In genomic region chr7:96914031-96914430, GRCm38 (mm10) we compare ENCODE assay signal across 8 mouse cellular contexts. TPM values are rescaled to one million over a fixed set of nuclear protein-coding genes. Genes with fewer than 3 reads are reported as not detected.
A peak's percentile ranks its signal among the peaks of the same experiment; 100 is the strongest.
DNase-seq lines count a peak whose midpoint lies in the region; ATAC-seq lines count a peak whose summit lies in the region.

No protein-coding gene starts in this region.

- no peak overlapping the region for H3K4me3 ChIP-seq in forebrain, embryonic 15.5 days
- H3K4me3 ChIP-seq in hindbrain, embryonic 13.5 days, result no peak overlapping the region

- 0 out of 2 replicates have a peak, but pooled peaks cover 5% of the 10 kb centered on the region for H3K4me1 ChIP-seq in forebrain, embryonic 15.5 days
- H3K4me1 ChIP-seq in hindbrain, embryonic 13.5 days (replicated peaks), result peaks cover 10% of the 10 kb centered on the region; the same call in 1 of the 2 replicates

- ATAC-seq in forebrain, embryonic 15.5 days (replicated peaks), result peak; percentile 53
- peak; percentile 52 for ATAC-seq in hindbrain, embryonic 13.5 days (ENCODE audit: low FRiP score)

- no peaks in the 10 kb centered on the region for H3K9me3 ChIP-seq in forebrain, embryonic 15.5 days
- H3K9me3 ChIP-seq in hindbrain, embryonic 13.5 days, result no peaks in the 10 kb centered on the region

- no peak overlapping the region for H3K27ac ChIP-seq in forebrain, embryonic 15.5 days (replicated peaks)
- H3K27ac ChIP-seq in hindbrain, embryonic 13.5 days, result no peak overlapping the region

- H3K4me2 ChIP-seq in forebrain, embryonic 15.5 days (replicated peaks), result no peak overlapping the region
- no peak overlapping the region for H3K4me2 ChIP-seq in hindbrain, embryonic 13.5 days

- H3K36me3 ChIP-seq in forebrain, embryonic 15.5 days, result no peaks in the 10 kb centered on the region
- no peaks in the 10 kb centered on the region for H3K36me3 ChIP-seq in hindbrain, embryonic 13.5 days

- DNase-seq in MEL-GATA-1-ER (ENCODE audit: extremely low read depth, low read depth), result peak; percentile 45
- DNase-seq in c-Kit-positive CD71-positive TER-119-positive erythroid progenitor cells, embryonic 14.5 days (ENCODE audit: low spot score), result peak; percentile 76
- DNase-seq in layer of hippocampus, postnatal 25 days (ENCODE audit: extremely low spot score in 1 of 2, low spot score in 1 of 2), result peak; percentile 77 to 93
- peak; percentile 79 to 88 for DNase-seq in lung, postnatal 4 days
- peak; percentile 88 for DNase-seq in right cerebral cortex, postnatal 14 days
- peak; percentile 84 for DNase-seq in urinary bladder, postnatal 14 days (ENCODE audit: low spot score)

- no peaks in the 10 kb centered on the region for H3K27me3 ChIP-seq in forebrain, embryonic 15.5 days
- H3K27me3 ChIP-seq in hindbrain, embryonic 13.5 days, result peaks cover 16% of the 10 kb centered on the region

- WGBS in forebrain, embryonic 15.5 days, result 9% methylated on average over 6 of the region's 6 CpGs
- WGBS in hindbrain, embryonic 13.5 days, result 13% methylated on average over 6 of the region's 6 CpGs

- no peak overlapping the region for H3K9ac ChIP-seq in forebrain, embryonic 15.5 days (replicated peaks)
- no peak overlapping the region for H3K9ac ChIP-seq in hindbrain, embryonic 13.5 days

RNA-seq across cellular contexts. Expression of gene Nars2, which starts 37.3 kb away (rescaled TPM):
- polyA plus RNA-seq in forebrain, embryonic 15.5 days (2015; fragmentation: Nextera tagmentation; extraction: Ambion mirVana), result 23.5 and 24.1 TPM in 2 replicates
- polyA plus RNA-seq in hindbrain, embryonic 13.5 days (2015; fragmentation: Nextera tagmentation; extraction: Ambion mirVana), result 17.5 and 17.6 TPM in 2 replicates
- total RNA-seq in layer of hippocampus, postnatal 25 days (2021), result 10 to 100 TPM; 15.5 to 20.9 TPM
